Mouse (Mus musculus) midbrain, embryonic 14.5 days (tissue): ENCODE results near the gene Gstm5. TPM values are rescaled to one million over a fixed set of nuclear protein-coding genes. Genes with fewer than 3 reads are reported as not detected.

Experiments
- ATAC-seq: fragments of 200-750 bp; cut with Nextera tagmentation; 2 replicates; pipeline ENCODE4 v1.8.0; 2017; ENCODE audit warnings: moderate number of reproducible peaks, moderate library complexity; ENCODE audit not compliant: low FRiP score, low TSS enrichment
- DNase-seq: peaks from one replicate; pipeline ENCODE4 v3.0.0-alpha.2; 2015
- H3K27ac ChIP-seq: fragments of 300-500 bp; sonication (generic); replicated peaks from 2 replicates; pipeline ENCODE4 v1.5.1; 2014; ENCODE audit warnings: mild to moderate bottlenecking, low read depth, low read length, moderate library complexity
- H3K27me3 ChIP-seq: fragments of 300-500 bp; sonication (generic); 2 replicates; pipeline ENCODE4 v1.6.1; 2014; ENCODE audit warnings: low read length, control low read depth, mixed read lengths; ENCODE audit not compliant: control insufficient read depth, insufficient read depth
- H3K36me3 ChIP-seq: fragments of 300-500 bp; sonication (generic); 2 replicates; pipeline ENCODE4 v1.6.1; 2014; ENCODE audit warnings: low read length, control low read depth; ENCODE audit not compliant: control insufficient read depth, insufficient read depth
- H3K4me1 ChIP-seq: fragments of 300-500 bp; sonication (generic); 2 replicates; pipeline ENCODE4 v1.6.1; 2014; ENCODE audit warnings: mild to moderate bottlenecking, antibody characterized with exemption, low read length, control low read depth; ENCODE audit not compliant: control insufficient read depth, insufficient read depth
- H3K4me2 ChIP-seq: fragments of 300-500 bp; sonication (generic); 2 replicates; pipeline ENCODE4 v1.6.1; 2014; ENCODE audit warnings: mild to moderate bottlenecking, low read length, moderate library complexity
- H3K4me3 ChIP-seq: fragments of 300-500 bp; sonication (generic); replicated peaks from 2 replicates; pipeline ENCODE4 v1.5.1; 2014; ENCODE audit warnings: low read depth, low read length
- H3K9ac ChIP-seq: fragments of 300-500 bp; sonication (generic); replicated peaks from 2 replicates; pipeline ENCODE4 v1.6.1; 2014; ENCODE audit warnings: mild to moderate bottlenecking, low read length, moderate library complexity
- H3K9me3 ChIP-seq: fragments of 300-500 bp; sonication (generic); 2 replicates; pipeline ENCODE4 v1.6.1; 2016; ENCODE audit warnings: low read length, control low read depth, mixed read lengths; ENCODE audit not compliant: control insufficient read depth
- WGBS: fragments of 180-500 bp; shearing (Covaris S2); extraction: QIAGEN DNeasy Blood & Tissue Kit; methylation state at CpG from one replicate; pipeline ENCODE4 v1.1.7; 2014; 5-methylcytosine and 5-hydroxymethylcytosine counted together
- polyA plus RNA-seq: library from polyadenylated mRNA; unstranded; fragments of >200 nt; fragmentation: Nextera tagmentation; extraction: Ambion mirVana; gene quantifications from 2 replicates; pipeline ENCODE4 v1.2.1, GENCODE M21; 2014

Gene Gstm5
- polyA plus RNA-seq, 1 experiment from 2014 or later, result 245 TPM

GRCm38 (mm10) chr3:107867086-107867485 lies 28.5 kb upstream of the Gstm5 start:
- H3K27me3 ChIP-seq, result no peaks in the 10 kb centered on the region
- H3K4me1 ChIP-seq, result peaks cover 6% of the 10 kb centered on the region; the same call in 1 of the 2 replicates
- H3K4me2 ChIP-seq, result no peak overlapping the region
- H3K9me3 ChIP-seq, result no peaks in the 10 kb centered on the region
- peak; percentile 19; the same call in 1 of the 2 replicates for ATAC-seq
- H3K36me3 ChIP-seq, result no peaks in the 10 kb centered on the region
- H3K27ac ChIP-seq, result no peak overlapping the region
- no peak overlapping the region for H3K4me3 ChIP-seq
- peak; percentile 93 for DNase-seq
- no peak overlapping the region for H3K9ac ChIP-seq
- WGBS, result 4% methylated on average over 8 of the region's 8 CpGs

- Histone ChIP-seq H3K4me3 (no peak overlapping the region), H3K27me3 (no peaks in the 10 kb centered on the region), H3K4me1 (peaks cover 6% of the 10 kb centered on the region; the same call in 1 of the 2 replicates), H3K9ac (no peak overlapping the region), H3K36me3 (no peaks in the 10 kb centered on the region), H3K9me3 (no peaks in the 10 kb centered on the region), H3K27ac (0 out of 2 replicates have a peak overlapping the region, but pooled peaks have one; percentile 45), H3K4me2 (no peak overlapping the region)
- no peak for ATAC-seq
- 92% methylated on average over 22 of the region's 22 CpGs for WGBS
- no peak for DNase-seq
Measured at GRCm38 (mm10) chr3:107868452-107868851, 27.2 kb upstream of the Gstm5 start.

- DNase-seq (peak; percentile 53), ATAC-seq (peak; percentile 51; the same call in 1 of the 2 replicates)
- WGBS, result 6% methylated on average over 7 of the region's 7 CpGs
- Histone ChIP-seq H3K9me3 (no peaks in the 10 kb centered on the region), H3K9ac (0 out of 2 replicates have a peak overlapping the region, but pooled peaks have one; percentile 2), H3K4me1 (peaks cover 6% of the 10 kb centered on the region; the same call in 1 of the 2 replicates), H3K4me3 (no peak overlapping the region), H3K27ac (peak overlapping the region; percentile 45; the same call in 1 of the 2 replicates), H3K36me3 (no peaks in the 10 kb centered on the region), H3K27me3 (no peaks in the 10 kb centered on the region), H3K4me2 (no peak overlapping the region)
Measured at GRCm38 (mm10) chr3:107869097-107869496, 26.5 kb upstream of the Gstm5 start.

GRCm38 (mm10) chr3:107869925-107870324 lies 25.7 kb upstream of the Gstm5 start:
- Histone ChIP-seq H3K4me2 (no peak overlapping the region), H3K27ac (no peak overlapping the region), H3K36me3 (no peaks in the 10 kb centered on the region), H3K9ac (no peak overlapping the region), H3K4me1 (peaks cover 6% of the 10 kb centered on the region; the same call in 1 of the 2 replicates), H3K9me3 (no peaks in the 10 kb centered on the region), H3K27me3 (no peaks in the 10 kb centered on the region), H3K4me3 (no peak overlapping the region)
- no peak for DNase-seq
- ATAC-seq, result no peak
- 68% methylated on average over 4 of the region's 4 CpGs for WGBS

GRCm38 (mm10) chr3:107873335-107874251 lies 22.0 kb upstream of the Gstm5 start:
- ATAC-seq (no peak), DNase-seq (no peak)
- WGBS, result 78% methylated on average over 24 of the region's 24 CpGs

GRCm38 (mm10) chr3:107875231-107875630 lies 20.4 kb upstream of the Gstm5 start:
- Histone ChIP-seq H3K4me2 (no peak overlapping the region), H3K9me3 (no peaks in the 10 kb centered on the region), H3K4me1 (no peaks in the 10 kb centered on the region), H3K9ac (no peak overlapping the region), H3K36me3 (no peaks in the 10 kb centered on the region), H3K27ac (no peak overlapping the region), H3K4me3 (no peak overlapping the region), H3K27me3 (no peaks in the 10 kb centered on the region)
- 79% methylated on average over 6 of the region's 6 CpGs for WGBS
- DNase-seq, result no peak
- ATAC-seq, result no peak

More at GRCm38 (mm10) chr3:107873335-107874251, 22.0 kb upstream of the Gstm5 start:
- H3K9ac ChIP-seq, result no peak overlapping the region
- no peak overlapping the region for H3K4me2 ChIP-seq
- no peak overlapping the region for H3K4me3 ChIP-seq
- H3K27me3 ChIP-seq, result no peaks in the 10 kb centered on the region
- H3K36me3 ChIP-seq, result no peaks in the 10 kb centered on the region
- no peaks in the 10 kb centered on the region for H3K9me3 ChIP-seq
- no peak overlapping the region for H3K27ac ChIP-seq
- peaks cover 6% of the 10 kb centered on the region; the same call in 1 of the 2 replicates for H3K4me1 ChIP-seq

GRCm38 (mm10) chr3:107877005-107877404 lies 18.6 kb upstream of the Gstm5 start, which contains the start of gene Eps8l3:
Gene Eps8l3 (plus strand): TSS chr3:107877229.
- Histone ChIP-seq H3K4me3 (no peak within 1 kb of the TSS), H3K9ac (no peak within 1 kb of the TSS), H3K9me3 (no peaks in the 10 kb centered on the region), H3K36me3 (no peaks in the 10 kb centered on the region), H3K27ac (no peak within 1 kb of the TSS), H3K27me3 (no peaks in the 10 kb centered on the region), H3K4me2 (no peak within 1 kb of the TSS), H3K4me1 (no peaks in the 10 kb centered on the region)
- WGBS, result 89% methylated on average over 5 of the region's 5 CpGs
- no peak for DNase-seq
- no peak for ATAC-seq

GRCm38 (mm10) chr3:107877747-107878736 lies 17.6 kb upstream of the Gstm5 start:
- H3K9me3 ChIP-seq, result no peaks in the 10 kb centered on the region
- no peak overlapping the region for H3K4me3 ChIP-seq
- WGBS, result 87% methylated on average over 12 of the region's 12 CpGs
- DNase-seq (no peak), ATAC-seq (no peak)
- no peak overlapping the region for H3K4me2 ChIP-seq
- H3K4me1 ChIP-seq, result no peaks in the 10 kb centered on the region
- no peaks in the 10 kb centered on the region for H3K36me3 ChIP-seq
- H3K27me3 ChIP-seq, result no peaks in the 10 kb centered on the region
- H3K9ac ChIP-seq, result no peak overlapping the region
- H3K27ac ChIP-seq, result no peak overlapping the region
